Mouse (Mus musculus) telencephalon, adult 2 months (tissue): ENCODE measurements around the gene Ccdc180.
A peak's percentile ranks its signal among the peaks of the same experiment; 100 is the strongest.

Experiments used
- DNase-seq: peaks from one replicate; pipeline ENCODE4 v3.0.0-alpha.2; 2011; ENCODE audit warnings: low read depth, low spot score

Ccdc180 gene

DNA sequence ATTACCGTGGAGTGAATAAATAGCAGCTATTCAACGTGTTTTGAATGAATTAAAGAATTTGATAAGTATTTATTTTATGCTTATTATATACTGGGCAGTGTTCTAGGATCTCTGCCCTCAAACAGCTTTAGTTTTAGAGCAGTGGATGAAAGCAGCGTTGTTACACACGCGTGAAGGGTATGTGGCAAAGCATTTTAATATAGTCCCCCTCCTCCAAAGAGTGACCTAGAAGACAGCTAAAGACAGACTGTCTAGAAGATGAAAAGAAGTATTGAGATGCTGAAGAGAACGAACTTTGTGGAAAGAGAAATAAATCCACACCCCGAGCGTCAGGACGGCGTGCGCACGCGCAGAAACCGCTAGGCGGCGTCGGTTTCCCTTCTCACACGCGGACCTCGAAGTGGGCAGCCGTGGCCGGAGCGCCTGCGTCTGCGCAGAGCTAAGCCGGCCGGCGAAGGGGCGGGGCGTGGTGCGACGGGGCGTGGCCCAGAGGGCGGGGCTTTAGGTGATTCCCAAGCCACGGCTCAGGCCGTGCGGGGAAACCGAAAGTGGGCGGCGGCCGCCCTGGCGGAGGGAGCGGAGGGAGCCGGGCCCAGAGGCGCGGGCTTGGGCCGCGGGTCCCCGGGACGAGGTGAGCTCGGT is 81.8 kb downstream of the Ccdc180 start:
- peak; percentile 90 for DNase-seq

DNA sequence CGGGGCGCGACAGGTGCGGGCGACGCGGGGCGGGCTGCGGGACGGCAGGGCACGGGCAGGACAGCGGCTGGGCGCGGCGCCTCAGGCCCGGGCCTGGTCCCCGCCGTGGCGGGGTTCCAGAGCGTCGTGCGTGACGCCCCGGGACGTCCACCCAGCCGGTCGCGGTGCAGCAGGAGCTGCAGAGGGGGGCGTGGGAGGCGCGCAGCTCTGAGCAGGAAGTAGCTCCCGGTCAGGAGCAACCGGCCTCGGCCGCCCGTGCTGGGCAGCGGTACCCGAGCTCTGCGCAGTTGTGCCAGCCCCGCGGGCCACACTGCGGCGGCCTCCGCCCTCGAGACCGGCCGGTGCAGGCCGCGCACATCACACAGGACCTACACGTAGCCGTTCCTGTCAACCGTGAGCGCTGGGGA is 82.3 kb downstream of the Ccdc180 start:
- no peak for DNase-seq

DNA sequence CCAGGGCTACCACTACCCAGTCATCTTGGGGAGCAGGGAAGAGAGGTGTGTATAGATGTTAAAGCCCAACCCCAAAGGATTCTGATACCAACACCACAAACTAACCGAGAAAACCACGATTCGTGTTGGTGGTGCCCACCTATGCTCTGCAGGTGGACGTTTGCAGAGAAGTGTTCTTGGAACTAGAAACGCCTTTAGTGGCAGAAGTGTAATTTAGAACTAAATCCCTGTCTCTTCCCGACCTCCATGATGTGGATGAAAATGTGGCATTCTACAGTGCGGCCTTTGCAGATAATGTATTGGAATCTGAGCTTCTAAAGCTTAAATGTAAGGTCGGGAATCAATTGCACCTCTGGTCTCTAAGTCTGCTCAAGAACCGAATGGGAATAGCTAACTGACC is 82.8 kb downstream of the Ccdc180 start:
- DNase-seq: no peak

DNA sequence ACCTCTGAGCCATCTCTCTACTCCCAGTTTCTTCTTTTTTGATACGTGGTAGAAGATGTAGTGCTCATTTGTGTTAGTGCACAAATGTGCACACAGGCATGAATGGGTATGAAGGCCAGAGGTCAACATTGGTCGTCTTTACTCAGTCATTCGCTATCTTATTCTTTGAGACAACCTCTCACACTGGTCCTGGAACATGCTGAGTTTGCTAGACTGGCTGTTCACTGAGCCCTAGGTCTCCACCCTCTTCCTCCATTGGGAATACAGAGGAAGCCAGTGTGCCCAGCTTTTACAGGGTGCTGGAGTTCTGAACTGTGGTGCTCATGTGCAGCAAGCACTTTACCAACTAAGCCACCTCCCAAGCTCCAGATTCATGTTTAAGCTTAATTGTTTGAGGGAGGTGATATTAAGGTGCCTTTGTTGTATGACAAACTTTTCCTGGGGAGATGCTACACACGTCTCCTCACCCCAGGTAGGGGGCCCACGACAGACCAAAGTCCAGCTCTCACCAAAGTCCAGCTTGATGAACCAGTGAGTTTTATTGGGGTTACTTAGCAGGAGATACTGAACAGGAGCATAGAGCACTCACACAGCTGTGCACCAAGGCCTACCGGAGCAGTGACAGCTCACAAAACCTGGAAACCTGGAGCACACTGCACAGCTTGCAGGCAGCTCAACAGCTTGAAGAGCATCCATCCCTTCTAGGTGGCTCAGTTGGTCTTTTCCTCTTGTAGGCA is 87.0 kb downstream of the Ccdc180 start:
- DNase-seq: no peak

DNA sequence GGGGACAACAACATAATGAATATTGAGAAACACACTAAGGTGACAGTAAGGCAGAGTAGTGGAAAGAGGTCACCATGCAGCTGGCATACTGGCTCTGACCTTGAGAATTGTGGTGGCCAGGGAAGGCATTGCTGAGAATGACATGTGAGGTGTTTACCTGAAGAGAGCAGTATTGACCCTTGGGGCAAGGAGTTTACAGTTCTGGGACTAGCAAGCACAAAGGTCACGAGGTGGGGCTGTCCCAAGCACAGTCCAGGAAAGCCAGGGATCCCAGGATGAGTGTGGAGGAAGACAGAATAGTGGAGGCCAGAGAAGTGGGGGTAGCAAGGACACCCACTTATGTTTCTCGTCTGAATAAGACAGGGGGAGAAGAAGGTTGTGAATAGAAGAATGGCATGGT is 89.8 kb downstream of the Ccdc180 start:
- DNase-seq: no peak

DNA sequence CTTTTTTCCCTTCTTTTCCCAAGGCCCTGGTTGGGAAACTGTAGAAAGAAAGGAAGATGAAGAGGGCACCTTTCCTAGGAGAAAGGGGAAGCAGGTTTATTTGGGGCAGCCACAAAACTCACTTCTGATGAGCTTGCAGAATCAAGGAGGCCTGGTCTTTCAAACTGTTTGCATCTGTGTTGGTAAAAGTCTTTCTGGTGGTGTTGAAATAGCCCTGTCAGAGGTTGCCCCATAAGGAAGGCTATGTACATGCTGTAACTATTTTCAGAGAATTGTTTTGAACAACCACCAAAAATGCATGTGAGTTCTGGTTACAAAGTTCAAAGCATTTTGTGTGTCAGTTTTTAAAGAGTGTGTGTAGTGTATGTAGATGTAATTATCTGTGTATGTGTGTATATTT is 91.0 kb downstream of the Ccdc180 start:
- DNase-seq: no peak

DNA sequence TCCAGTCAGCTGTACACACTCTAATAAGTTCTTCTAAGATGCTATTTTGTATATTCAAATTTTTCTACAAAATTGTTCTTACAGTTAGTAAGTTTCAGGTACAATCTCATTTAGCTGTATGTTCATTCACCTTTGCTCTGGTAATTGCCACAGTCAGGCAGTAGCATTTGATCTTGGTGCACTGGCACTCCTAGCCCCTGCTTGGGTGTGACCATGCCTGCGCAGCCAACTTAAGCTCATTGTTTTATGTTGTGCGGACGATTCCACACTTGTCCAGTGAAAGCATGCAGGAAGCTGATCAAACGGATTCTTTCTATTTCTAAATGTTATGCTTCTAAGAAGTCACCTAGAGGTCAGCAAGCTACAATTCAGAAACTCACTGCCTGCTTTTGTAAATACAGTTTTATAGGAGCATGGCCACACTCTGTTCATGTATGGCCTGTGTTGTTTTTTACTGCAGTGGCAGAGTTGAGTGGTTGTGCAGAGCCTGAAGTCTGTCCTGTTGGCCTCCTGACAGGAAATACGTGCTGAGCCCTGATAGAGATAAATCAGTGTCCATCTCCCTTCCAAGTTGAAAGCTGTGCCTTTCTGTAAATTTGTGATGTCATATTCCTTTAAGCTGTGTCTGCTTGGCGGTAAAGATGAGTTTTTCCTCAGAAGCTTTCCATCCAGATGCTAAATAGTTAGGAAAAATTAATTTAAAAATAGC is 100.5 kb downstream of the Ccdc180 start:
- DNase-seq: no peak

DNA sequence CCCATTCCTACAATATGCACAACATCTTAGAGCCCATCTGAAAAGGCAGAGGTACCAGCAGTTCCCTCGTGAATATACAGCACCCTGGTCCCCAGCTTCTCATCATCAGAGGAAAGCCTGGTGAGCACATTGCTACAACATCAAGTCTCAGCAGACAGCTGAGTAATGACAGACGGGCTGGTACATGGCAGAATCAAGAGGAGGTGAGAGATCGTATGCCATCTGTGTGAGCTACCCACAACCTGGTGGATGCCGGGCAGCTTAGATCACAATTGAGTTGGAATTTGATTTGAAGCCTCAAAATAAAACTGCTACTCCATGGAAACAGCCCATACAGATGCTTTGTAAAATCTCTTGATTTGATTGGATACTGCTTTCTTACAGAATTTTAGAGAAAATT is 108.4 kb downstream of the Ccdc180 start:
- DNase-seq: peak; percentile 53
